Mouse (Mus musculus): ENCODE measurements around the gene Hivep3.

DNA sequence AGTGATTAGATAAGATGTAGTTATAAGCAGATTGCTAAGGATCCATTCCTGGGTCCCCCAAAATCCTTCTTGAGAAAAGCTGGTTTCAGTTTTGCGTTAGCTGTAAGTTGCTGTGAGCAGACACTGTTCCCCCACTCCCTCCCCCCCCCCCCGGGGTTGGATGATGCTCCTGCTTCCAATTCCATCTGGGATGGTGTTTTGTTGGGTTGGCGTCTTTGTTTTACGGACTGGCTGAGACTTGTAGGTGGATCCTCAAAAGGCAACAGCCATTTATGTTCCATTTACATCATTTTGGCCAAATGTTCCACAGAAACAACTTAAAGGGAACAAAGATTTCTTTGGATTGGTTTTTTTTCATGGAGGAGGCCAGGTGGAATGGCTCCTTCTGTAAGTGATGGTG lies 147.7 kb downstream of the Hivep3 start:
- no peak for TF ChIP-seq CTCF (IDR thresholded peaks at IDR 0.05 in 2 of 3, conservative IDR thresholded peaks at IDR 0.05 in 1 of 3; ENCODE audit: control insufficient read depth in 1 of 3, insufficient read depth in 1 of 3, low read depth in 2 of 3, low read length in 3 of 3, poor library complexity in 1 of 3, severe bottlenecking in 1 of 3)
- TF ChIP-seq CHD2 (IDR thresholded peaks at IDR 0.05; ENCODE audit: low read length) = no peak
- no peak for TF ChIP-seq HCFC1 (IDR thresholded peaks at IDR 0.05; ENCODE audit: low read depth, low read length)
- no peak for TF ChIP-seq MAFK (IDR thresholded peaks at IDR 0.05; ENCODE audit: borderline replicate concordance, low read depth, low read length)
- TF ChIP-seq EP300 (IDR thresholded peaks at IDR 0.05; ENCODE audit: low read depth in 1 of 2, low read length in 2 of 2) = no peak
- TF ChIP-seq UBTF (IDR thresholded peaks at IDR 0.05; ENCODE audit: borderline replicate concordance, insufficient read depth, low read depth, low read length) = no peak
- TF ChIP-seq POLR2A (IDR thresholded peaks at IDR 0.05; ENCODE audit: control insufficient read depth in 1 of 2, insufficient read depth in 1 of 2, low read depth in 1 of 2, low read length in 2 of 2, poor library complexity in 1 of 2) = no peak
- no peak for TF ChIP-seq ETS1 (IDR thresholded peaks at IDR 0.05; ENCODE audit: low read depth, low read length)
- no peak for TF ChIP-seq ZKSCAN1 (IDR thresholded peaks at IDR 0.05; ENCODE audit: low read depth, low read length)
- TF ChIP-seq TCF12 (IDR thresholded peaks at IDR 0.05; ENCODE audit: low read depth, low read length) = no peak
- TF ChIP-seq GABPA (IDR thresholded peaks at IDR 0.05; ENCODE audit: low read depth, low read length) = no peak

All from MEL (cell line).